Mouse (Mus musculus): ENCODE results near the gene Gm4871. TPM values are rescaled to one million over a fixed set of nuclear protein-coding genes. Genes with fewer than 3 reads are reported as not detected.
"Not testable (repeated sequence)": the region's sequence is repeated elsewhere in the genome, so short reads cannot be mapped to it uniquely, and the experiment has no call there.

Gm4871 gene
- polyA plus RNA-seq (2015; fragmentation: Nextera tagmentation; extraction: Ambion mirVana): not detected in 2 replicates

GRCm38 (mm10) chr5:145032391-145032790 lies at the start of gene Gm4871:
Gene Gm4871 (minus strand): TSS chr5:145032754.
- not testable (repeated sequence) for H3K27ac ChIP-seq; H3K36me3 ChIP-seq; H3K4me2 ChIP-seq (replicated peaks); H3K27me3 ChIP-seq (replicated peaks); H3K9ac ChIP-seq; H3K4me3 ChIP-seq (replicated peaks); H3K4me1 ChIP-seq (replicated peaks); H3K9me3 ChIP-seq; ATAC-seq
- WGBS: 56% methylated on average over 5 of the region's 5 CpGs

DNA sequence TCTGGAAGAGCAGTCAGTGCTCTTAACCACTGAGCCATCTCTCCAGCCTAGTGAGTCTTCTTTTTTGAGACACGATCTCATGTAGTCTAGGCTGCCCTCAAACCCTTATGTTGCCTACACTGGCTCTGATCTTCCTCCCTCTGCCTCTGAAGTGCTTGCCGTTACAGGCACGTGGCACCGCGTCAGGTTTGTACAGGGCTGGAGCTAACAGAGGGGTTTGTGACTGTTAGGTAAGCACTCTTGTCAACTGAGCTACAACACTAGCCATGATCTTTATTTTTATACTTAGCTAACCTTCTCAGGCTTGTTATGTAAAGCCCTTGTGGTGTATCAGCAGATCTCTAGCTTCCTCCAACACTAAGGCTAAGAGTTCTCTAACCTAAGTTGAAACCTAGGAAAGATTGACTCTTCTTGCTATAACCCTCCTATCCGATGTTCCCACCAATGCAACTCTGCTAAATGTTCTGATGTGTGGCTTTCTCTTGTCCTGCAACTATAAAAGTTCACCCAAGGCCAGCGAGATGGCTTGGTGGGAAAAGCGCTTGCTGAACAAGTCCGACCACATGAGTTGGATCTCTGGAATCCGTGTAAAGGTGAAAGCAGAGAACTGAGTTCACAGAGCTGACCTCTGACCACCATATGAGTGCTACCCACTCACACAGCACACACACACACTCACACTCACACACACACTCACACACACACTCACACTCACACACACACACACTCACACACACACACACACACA lies 49.5 kb upstream of the Gm4871 start:
- WGBS: 79% methylated on average over 10 of the region's 10 CpGs
- H3K4me3 ChIP-seq (replicated peaks): no peak overlapping the region
- no peaks in the 10 kb centered on the region for H3K9me3 ChIP-seq
- no peaks in the 10 kb centered on the region for H3K27me3 ChIP-seq (replicated peaks)
- no peaks in the 10 kb centered on the region for H3K36me3 ChIP-seq
- H3K9ac ChIP-seq: no peak overlapping the region
- no peak overlapping the region for H3K4me2 ChIP-seq (replicated peaks)
- ATAC-seq: no peak
- 0 out of 2 replicates have a peak, but pooled peaks cover 4% of the 10 kb centered on the region for H3K4me1 ChIP-seq (replicated peaks)
- no peak overlapping the region for H3K27ac ChIP-seq

- Histone ChIP-seq H3K9ac (no peak overlapping the region), H3K9me3 (no peaks in the 10 kb centered on the region), H3K27ac (no peak overlapping the region), H3K4me3 (replicated peaks) (no peak overlapping the region), H3K4me2 (replicated peaks) (no peak overlapping the region), H3K36me3 (no peaks in the 10 kb centered on the region), H3K4me1 (replicated peaks) (no peaks in the 10 kb centered on the region), H3K27me3 (replicated peaks) (no peaks in the 10 kb centered on the region)
- 55% methylated on average over 3 of the region's 3 CpGs for WGBS
- ATAC-seq: no peak
These were observed 42.5 kb upstream of the Gm4871 start for GRCm38 (mm10) chr5:145075081-145075480.

GRCm38 (mm10) chr5:145071342-145071741 lies 38.8 kb upstream of the Gm4871 start:
- ATAC-seq: no peak
- Histone ChIP-seq H3K27ac (no peak overlapping the region), H3K9me3 (no peaks in the 10 kb centered on the region), H3K9ac (no peak overlapping the region), H3K4me2 (replicated peaks) (no peak overlapping the region), H3K4me3 (replicated peaks) (no peak overlapping the region), H3K27me3 (replicated peaks) (no peaks in the 10 kb centered on the region), H3K36me3 (no peaks in the 10 kb centered on the region), H3K4me1 (replicated peaks) (no peaks in the 10 kb centered on the region)
- 49% methylated on average over 6 of the region's 6 CpGs for WGBS

GRCm38 (mm10) chr5:145069707-145070106 lies 37.2 kb upstream of the Gm4871 start:
- H3K9ac ChIP-seq: no peak overlapping the region
- H3K4me2 ChIP-seq (replicated peaks): no peak overlapping the region
- H3K36me3 ChIP-seq: no peaks in the 10 kb centered on the region
- WGBS: under 1% methylated on average over 5 of the region's 5 CpGs
- no peak overlapping the region for H3K27ac ChIP-seq
- peak; percentile 70 for ATAC-seq
- no peaks in the 10 kb centered on the region for H3K27me3 ChIP-seq (replicated peaks)
- no peak overlapping the region for H3K4me3 ChIP-seq (replicated peaks)
- H3K4me1 ChIP-seq (replicated peaks): no peaks in the 10 kb centered on the region
- no peaks in the 10 kb centered on the region for H3K9me3 ChIP-seq

- Histone ChIP-seq H3K27ac (no peak overlapping the region), H3K4me1 (replicated peaks) (no peaks in the 10 kb centered on the region), H3K9ac (no peak overlapping the region), H3K27me3 (replicated peaks) (no peaks in the 10 kb centered on the region), H3K9me3 (no peaks in the 10 kb centered on the region), H3K4me2 (replicated peaks) (no peak overlapping the region), H3K36me3 (no peaks in the 10 kb centered on the region), H3K4me3 (replicated peaks) (no peak overlapping the region)
- ATAC-seq: no peak
- 39% methylated on average over 3 of the region's 3 CpGs for WGBS
These were observed 36.3 kb upstream of the Gm4871 start for GRCm38 (mm10) chr5:145068863-145069262.

- ATAC-seq: no peak
- Histone ChIP-seq H3K27me3 (replicated peaks) (no peaks in the 10 kb centered on the region), H3K9me3 (no peaks in the 10 kb centered on the region), H3K36me3 (no peaks in the 10 kb centered on the region), H3K4me3 (replicated peaks) (no peak overlapping the region), H3K9ac (no peak overlapping the region), H3K27ac (no peak overlapping the region), H3K4me1 (replicated peaks) (no peaks in the 10 kb centered on the region), H3K4me2 (replicated peaks) (no peak overlapping the region)
- WGBS: 93% methylated on average over 1 of the region's 1 CpGs
These were observed 32.3 kb upstream of the Gm4871 start for GRCm38 (mm10) chr5:145064765-145065340.

DNA sequence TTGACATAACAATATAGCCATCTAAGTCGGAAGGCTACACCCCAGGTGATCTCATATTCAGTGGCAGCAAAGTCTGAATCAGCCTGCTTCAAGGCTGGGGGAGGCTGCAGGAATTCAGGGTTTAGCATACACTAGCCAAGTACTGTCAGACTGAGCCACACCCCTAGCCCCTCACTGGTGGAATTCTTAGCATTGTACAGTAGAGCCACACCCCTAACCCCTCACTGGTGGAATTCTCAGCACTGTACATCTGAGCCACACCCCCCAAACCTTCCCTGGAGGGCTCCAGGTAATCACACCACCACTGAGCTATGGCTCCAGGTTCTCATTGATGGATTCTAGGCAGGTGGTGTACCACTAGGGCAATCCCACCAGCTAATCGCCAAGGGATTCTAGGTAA lies 27.0 kb upstream of the Gm4871 start:
- H3K27me3 ChIP-seq (replicated peaks): no peaks in the 10 kb centered on the region
- no peak overlapping the region for H3K4me2 ChIP-seq (replicated peaks)
- H3K36me3 ChIP-seq: no peaks in the 10 kb centered on the region
- no peak overlapping the region for H3K4me3 ChIP-seq (replicated peaks)
- H3K9me3 ChIP-seq: no peaks in the 10 kb centered on the region
- ATAC-seq: peak; percentile 61; the same call in 1 of the 2 replicates
- H3K9ac ChIP-seq: no peak overlapping the region
- H3K27ac ChIP-seq: no peak overlapping the region
- 82% methylated on average over 2 of the region's 2 CpGs for WGBS
- H3K4me1 ChIP-seq (replicated peaks): no peaks in the 10 kb centered on the region

- Histone ChIP-seq H3K9ac (no peak overlapping the region), H3K4me1 (replicated peaks) (no peaks in the 10 kb centered on the region), H3K27me3 (replicated peaks) (no peaks in the 10 kb centered on the region), H3K9me3 (no peaks in the 10 kb centered on the region), H3K4me2 (replicated peaks) (no peak overlapping the region), H3K36me3 (no peaks in the 10 kb centered on the region), H3K4me3 (replicated peaks) (no peak overlapping the region), H3K27ac (no peak overlapping the region)
- no peak for ATAC-seq
- WGBS: 91% methylated on average over 7 of the region's 7 CpGs
These were observed 26.2 kb upstream of the Gm4871 start for GRCm38 (mm10) chr5:145058722-145059121.

- no peak for ATAC-seq
- 87% methylated on average over 8 of the region's 8 CpGs for WGBS
- Histone ChIP-seq H3K4me2 (replicated peaks) (no peak overlapping the region), H3K27me3 (replicated peaks) (no peaks in the 10 kb centered on the region), H3K9me3 (no peaks in the 10 kb centered on the region), H3K4me1 (replicated peaks) (no peaks in the 10 kb centered on the region), H3K4me3 (replicated peaks) (no peak overlapping the region), H3K27ac (no peak overlapping the region), H3K36me3 (no peaks in the 10 kb centered on the region), H3K9ac (no peak overlapping the region)
These were observed 25.4 kb upstream of the Gm4871 start for GRCm38 (mm10) chr5:145057907-145058306.

DNA sequence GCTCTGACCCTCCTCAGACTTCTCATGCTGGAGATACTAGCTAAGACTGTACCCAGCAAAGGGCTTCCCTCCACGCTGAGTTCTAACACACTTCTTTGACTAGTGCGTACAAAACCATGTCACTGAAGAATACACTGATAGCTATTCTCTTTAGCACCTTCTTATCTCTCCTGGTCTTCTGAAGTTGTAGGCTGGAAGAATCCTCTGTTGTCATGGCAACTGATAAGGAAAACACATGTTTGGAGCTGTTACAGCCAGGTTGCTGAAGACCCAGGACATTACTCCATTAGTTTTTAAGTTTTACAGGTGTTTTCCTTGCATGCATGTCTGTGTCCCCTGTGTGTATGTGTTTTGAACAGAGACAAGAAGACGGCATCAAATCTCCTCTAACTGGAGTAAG lies 21.6 kb upstream of the Gm4871 start:
- H3K4me3 ChIP-seq (replicated peaks); H3K4me2 ChIP-seq (replicated peaks); H3K9me3 ChIP-seq; H3K9ac ChIP-seq; H3K27ac ChIP-seq; H3K27me3 ChIP-seq (replicated peaks); ATAC-seq; H3K4me1 ChIP-seq (replicated peaks); H3K36me3 ChIP-seq: not testable (repeated sequence)
- WGBS: 49% methylated on average over 3 of the region's 3 CpGs

DNA sequence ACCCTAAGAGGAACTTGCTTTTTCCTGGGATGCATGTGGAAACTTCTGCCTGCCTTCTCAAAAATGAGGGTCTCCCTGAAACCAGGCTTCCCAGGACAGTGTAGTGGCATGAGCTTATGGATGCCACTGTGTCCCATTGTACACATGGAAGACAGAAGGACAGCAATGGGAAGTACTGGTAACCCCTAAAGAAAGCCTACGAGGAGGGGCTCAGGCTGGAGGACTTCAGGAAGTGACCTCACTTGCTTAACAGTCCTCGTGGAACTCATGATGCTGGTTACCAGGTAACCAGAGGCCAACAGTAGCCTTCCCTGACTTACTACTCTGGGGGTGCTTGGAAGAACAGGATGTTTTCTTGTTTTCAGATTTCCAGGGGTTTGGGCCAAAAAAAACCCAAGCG lies 10.1 kb upstream of the Gm4871 start, which contains the start of gene 1700018F24Rik:
1700018F24Rik (plus strand) TSS at position 301 of the 400 bp plus-strand sequence.
- not testable (repeated sequence) for H3K4me2 ChIP-seq (replicated peaks); H3K27me3 ChIP-seq (replicated peaks); ATAC-seq; H3K4me3 ChIP-seq (replicated peaks); H3K27ac ChIP-seq; H3K4me1 ChIP-seq (replicated peaks); H3K36me3 ChIP-seq; H3K9ac ChIP-seq; H3K9me3 ChIP-seq
- WGBS: 63% methylated on average over 3 of the region's 3 CpGs

- WGBS: 49% methylated on average over 4 of the region's 4 CpGs
- H3K9ac ChIP-seq: no peak overlapping the region
- H3K9me3 ChIP-seq: no peaks in the 10 kb centered on the region
These were observed 9.1 kb upstream of the Gm4871 start for GRCm38 (mm10) chr5:145041628-145042027.

More at GRCm38 (mm10) chr5:145041628-145042027, 9.1 kb upstream of the Gm4871 start:
- ATAC-seq: no peak
- Histone ChIP-seq H3K4me3 (replicated peaks) (no peak overlapping the region), H3K4me1 (replicated peaks) (no peaks in the 10 kb centered on the region), H3K27me3 (replicated peaks) (no peaks in the 10 kb centered on the region), H3K4me2 (replicated peaks) (no peak overlapping the region), H3K36me3 (no peaks in the 10 kb centered on the region), H3K27ac (no peak overlapping the region)

All from intestine, embryonic 15.5 days (tissue).